Comparison of ENCODE assay signal across 27 mouse cellular contexts in the genomic region with DNA sequence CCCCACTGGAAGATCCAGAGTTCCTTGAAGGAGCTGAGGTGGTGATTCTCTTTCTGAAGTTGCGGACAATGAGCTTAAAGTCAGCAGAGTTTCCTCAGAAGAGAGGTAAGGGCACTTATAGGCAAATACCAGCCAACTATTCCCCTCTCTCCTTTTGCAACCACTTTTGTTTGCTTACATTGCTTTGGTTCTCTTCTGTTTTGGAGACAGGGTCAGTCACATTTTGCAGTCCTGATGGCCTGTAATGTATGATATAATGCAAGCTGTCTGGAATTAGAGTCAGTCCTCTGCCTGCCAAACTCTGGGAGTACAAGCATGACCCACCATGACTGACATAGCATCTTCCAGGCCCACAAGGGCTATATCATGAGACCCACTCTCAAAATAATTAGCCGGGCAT. TPM values are rescaled to one million over a fixed set of nuclear protein-coding genes. Genes with fewer than 3 reads are reported as not detected.
DNase-seq lines count a peak whose midpoint lies in the region; ATAC-seq and TF ChIP-seq lines count a peak whose summit lies in the region.
"Had no signal": no experiment of that assay in that cellular context is flagged by ENCODE, and none has a peak within 500 bp of the region (broad histone marks: within the 10 kb centered on the region; RNA-seq: fewer than 3 reads in every experiment).

No protein-coding gene starts in this region.

- no peak for TF ChIP-seq CTCF in spleen, adult 2 months (IDR thresholded peaks at IDR 0.05; ENCODE audit: extremely low read depth, insufficient read depth, insufficient read length, insufficient replicate concordance)

- DNase-seq in heart, adult 11 months = peak; percentile 64
- no peak for DNase-seq in heart, postnatal 36 days
- no peak for DNase-seq in liver
- DNase-seq in spleen, adult 2 months (ENCODE audit: low read depth in 1 of 2, low spot score in 2 of 2) = no peak
- DNase-seq in spleen, postnatal 10 days (ENCODE audit: low spot score in 2 of 2) = no peak
- DNase-seq: adrenal gland, adult 2 months; adrenal gland, postnatal 10 days; adrenal gland, postnatal 25 days; B cell, adult 2 months; cerebellum, adult 11 months; cerebellum, adult 18-20 months; cerebellum, adult 8-10 months; cerebellum, adult 9-11 months; cerebellum, postnatal 14 days; cerebellum, postnatal 36 days; embryo, embryonic 11 days had no signal

- intact Hi-C loops in heart, postnatal 36 days (cut with DNase I) = no loop called here

- WGBS in liver, embryonic 12.5 days (ENCODE audit: insufficient replicate concordance) = 86% methylated on average over 2 of the region's 2 CpGs
- 93% methylated on average over 2 of the region's 2 CpGs for WGBS in spleen, adult 2 months
- WGBS in liver, embryonic 16.5 days (ENCODE audit: insufficient replicate concordance) = 82% methylated on average over 2 of the region's 2 CpGs
- 97% methylated on average over 2 of the region's 2 CpGs for WGBS in heart, embryonic 12.5 days

- ATAC-seq in liver, embryonic 12.5 days = no peak
- ATAC-seq in liver, embryonic 16.5 days (ENCODE audit: low read depth) = no peak
- no peak for ATAC-seq in heart, embryonic 12.5 days (ENCODE audit: insufficient number of reproducible peaks, low FRiP score)
- ATAC-seq: CD4-positive, CD25-positive, alpha-beta regulatory T cell, adult 4 months; forebrain, embryonic 13.5 days; forebrain, embryonic 15.5 days had no signal

- H3K4me1 ChIP-seq in liver, embryonic 12.5 days = peaks cover 41% of the 10 kb centered on the region
- peaks cover 4% of the 10 kb centered on the region; the same call in 1 of the 2 replicates for H3K4me1 ChIP-seq in spleen, adult 2 months (ENCODE audit: control insufficient read depth, insufficient read depth, insufficient read length)
- peaks cover 21% of the 10 kb centered on the region for H3K4me1 ChIP-seq in liver, embryonic 16.5 days (ENCODE audit: control insufficient read depth, low read depth, low read length)
- H3K4me1 ChIP-seq in heart, embryonic 12.5 days (replicated peaks) = peaks cover 8% of the 10 kb centered on the region

- no peak overlapping the region for H3K4me2 ChIP-seq in liver, embryonic 12.5 days
- H3K4me2 ChIP-seq in liver, embryonic 16.5 days (ENCODE audit: low read depth, low read length) = no peak overlapping the region
- no peak overlapping the region for H3K4me2 ChIP-seq in heart, embryonic 12.5 days
- H3K4me2 ChIP-seq: embryonic facial prominence, embryonic 13.5 days; embryonic facial prominence, embryonic 15.5 days; forebrain, embryonic 13.5 days; forebrain, embryonic 15.5 days had no signal

- H3K9ac ChIP-seq in liver, embryonic 12.5 days = no peak overlapping the region
- no peak overlapping the region for H3K9ac ChIP-seq in liver, embryonic 16.5 days (ENCODE audit: low read depth, low read length)
- no peak overlapping the region for H3K9ac ChIP-seq in heart, embryonic 12.5 days
- H3K9ac ChIP-seq: embryonic facial prominence, embryonic 13.5 days; embryonic facial prominence, embryonic 15.5 days; forebrain, embryonic 13.5 days; forebrain, embryonic 15.5 days had no signal

- no peak for TF ChIP-seq POLR2A in spleen, adult 2 months (IDR thresholded peaks at IDR 0.05; ENCODE audit: low read depth, low read length)

- no peaks in the 10 kb centered on the region for H3K27me3 ChIP-seq in liver, embryonic 12.5 days (replicated peaks)
- no peaks in the 10 kb centered on the region for H3K27me3 ChIP-seq in spleen, adult 2 months (ENCODE audit: control insufficient read depth, insufficient read depth, low read length)
- no peaks in the 10 kb centered on the region for H3K27me3 ChIP-seq in liver, embryonic 16.5 days (ENCODE audit: control insufficient read depth, insufficient read depth, low read depth, low read length)
- H3K27me3 ChIP-seq in heart, embryonic 12.5 days (replicated peaks) = no peaks in the 10 kb centered on the region
- H3K27me3 ChIP-seq: CH12.LX; embryonic facial prominence, embryonic 13.5 days; embryonic facial prominence, embryonic 15.5 days; forebrain, embryonic 13.5 days; forebrain, embryonic 15.5 days had no signal

- H3K9me3 ChIP-seq in liver, embryonic 12.5 days (replicated peaks) = no peaks in the 10 kb centered on the region
- H3K9me3 ChIP-seq in liver, embryonic 16.5 days (replicated peaks; ENCODE audit: control insufficient read depth, low read length) = no peaks in the 10 kb centered on the region
- H3K9me3 ChIP-seq in heart, embryonic 12.5 days (replicated peaks) = no peaks in the 10 kb centered on the region
- H3K9me3 ChIP-seq: embryonic facial prominence, embryonic 13.5 days; embryonic facial prominence, embryonic 15.5 days; forebrain, embryonic 10.5 days; forebrain, embryonic 13.5 days; forebrain, embryonic 15.5 days had no signal

- H3K36me3 ChIP-seq in liver, embryonic 12.5 days = peaks cover under 1% of the 10 kb centered on the region; the same call in 1 of the 2 replicates
- H3K36me3 ChIP-seq in spleen, adult 2 months (ENCODE audit: control insufficient read depth, insufficient read depth, low read length) = no peaks in the 10 kb centered on the region
- H3K36me3 ChIP-seq in liver, embryonic 16.5 days (ENCODE audit: control insufficient read depth, insufficient read depth) = no peaks in the 10 kb centered on the region
- H3K36me3 ChIP-seq in heart, embryonic 12.5 days = no peaks in the 10 kb centered on the region; the same call in 1 of the 2 replicates
- H3K36me3 ChIP-seq: embryonic facial prominence, embryonic 13.5 days; embryonic facial prominence, embryonic 15.5 days; forebrain, embryonic 15.5 days had no signal

- H3K4me3 ChIP-seq in liver, embryonic 12.5 days = no peak overlapping the region
- no peak overlapping the region for H3K4me3 ChIP-seq in spleen, adult 2 months (ENCODE audit: extremely low read depth, insufficient read depth, insufficient read length)
- H3K4me3 ChIP-seq in liver, embryonic 16.5 days (ENCODE audit: low read depth, low read length) = no peak overlapping the region
- no peak overlapping the region for H3K4me3 ChIP-seq in heart, embryonic 12.5 days
- H3K4me3 ChIP-seq: embryonic facial prominence, embryonic 13.5 days; embryonic facial prominence, embryonic 15.5 days; erythroblast, embryonic 14.5 days; forebrain, embryonic 10.5 days; forebrain, embryonic 13.5 days; forebrain, embryonic 15.5 days had no signal

- H3K27ac ChIP-seq in liver, embryonic 12.5 days = peak overlapping the region; percentile 64
- H3K27ac ChIP-seq in spleen, adult 2 months (ENCODE audit: insufficient read depth, low read length) = peak overlapping the region; percentile 9; the same call in 1 of the 2 replicates
- H3K27ac ChIP-seq in liver, embryonic 16.5 days (ENCODE audit: low read length) = 0 out of 2 replicates have a peak overlapping the region, but pooled peaks have one; percentile 12
- H3K27ac ChIP-seq in heart, embryonic 12.5 days (ENCODE audit: poor library complexity, severe bottlenecking) = no peak overlapping the region
- H3K27ac ChIP-seq: embryonic facial prominence, embryonic 13.5 days; embryonic facial prominence, embryonic 15.5 days; forebrain, embryonic 10.5 days; forebrain, embryonic 13.5 days; forebrain, embryonic 15.5 days had no signal

RNA-seq across cellular contexts. Expression of a gene that starts 3.2 kb away (rescaled TPM):
- total RNA-seq in heart, postnatal 36 days (2021) = 10 to 100 TPM; 25.3 to 29.9 TPM
- 24.9 and 26.2 TPM in 2 replicates for polyA plus RNA-seq in liver, embryonic 12.5 days (2016; fragmentation: Nextera tagmentation; extraction: Ambion mirVana)
- polyA plus RNA-seq in spleen, adult 2 months (2012; rRNA removed) = 34.0 and 39.3 TPM in 2 replicates
- 12.7 and 13.4 TPM in 2 replicates for polyA plus RNA-seq in liver, embryonic 16.5 days (2015; fragmentation: Nextera tagmentation; extraction: Ambion mirVana)
- 31.3 and 35.5 TPM in 2 replicates for polyA plus RNA-seq in heart, embryonic 12.5 days (2016; fragmentation: Nextera tagmentation; extraction: Ambion mirVana)

RNA-seq across cellular contexts. Expression of a gene that starts 18.3 kb away (rescaled TPM):
- 10 to 100 TPM; 17.9 to 20.4 TPM for total RNA-seq in heart, postnatal 36 days (2021)
- polyA plus RNA-seq in liver, embryonic 12.5 days (2016; fragmentation: Nextera tagmentation; extraction: Ambion mirVana) = 1.8 and 1.9 TPM in 2 replicates
- polyA plus RNA-seq in spleen, adult 2 months (2012; rRNA removed) = 22.2 and 30.5 TPM in 2 replicates
- 0.85 and 1.2 TPM in 2 replicates for polyA plus RNA-seq in liver, embryonic 16.5 days (2015; fragmentation: Nextera tagmentation; extraction: Ambion mirVana)
- polyA plus RNA-seq in heart, embryonic 12.5 days (2016; fragmentation: Nextera tagmentation; extraction: Ambion mirVana) = 11.5 and 11.7 TPM in 2 replicates
